Mouse (Mus musculus): ENCODE data around the gene Pkd1.

GRCm38 (mm10) chr17:24610711-24611110, 61.1 kb downstream of the Pkd1 start:
- TF ChIP-seq POLR2A (IDR thresholded peaks at IDR 0.05; ENCODE audit: control insufficient read depth, low read depth, low read length) (no peak), CTCF (IDR thresholded peaks at IDR 0.05; ENCODE audit: control insufficient read depth, insufficient read depth, insufficient replicate concordance, low read depth, low read length) (no peak)

Measured in testis, adult 2 months (tissue).